Mouse (Mus musculus) heart, postnatal 0 days (tissue): ENCODE measurements around the gene Mta1.

Experiments
- CTCF ChIP-seq: IDR thresholded peaks from 2 replicates; pipeline ENCODE4 v1.5.1; 2016; ENCODE audit warnings: antibody characterized with exemption, control low read depth, low read depth
- EP300 ChIP-seq: IDR thresholded peaks from 2 replicates; pipeline ENCODE4 v1.6.1; 2016; ENCODE audit warnings: antibody characterized with exemption, low read depth

DNA sequence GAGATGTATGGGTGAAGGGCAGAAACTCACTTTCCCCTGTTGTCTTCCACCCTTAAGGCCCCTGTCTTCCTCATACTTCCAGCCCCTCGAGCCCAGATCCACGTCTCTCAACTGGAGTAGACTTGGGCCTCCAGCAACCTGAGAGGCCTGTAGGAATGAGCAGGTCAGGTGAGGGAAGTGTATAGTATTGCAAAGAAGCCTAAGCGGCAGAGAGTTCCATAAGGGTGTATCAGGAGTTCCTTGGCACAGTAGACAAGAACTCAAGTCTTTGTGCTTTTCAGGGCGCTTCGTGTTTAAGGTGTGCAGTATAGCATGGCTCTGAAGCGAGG lies 56.6 kb downstream of the Mta1 start:
- no peak for TF ChIP-seq CTCF
- no peak for TF ChIP-seq EP300
